In genomic region chr4:104514568-104515000, GRCm38 (mm10) we compare ENCODE assay signal across 8 mouse cellular contexts.
A peak's percentile ranks its signal among the peaks of the same experiment; 100 is the strongest.
DNase-seq lines count a peak whose midpoint lies in the region; ATAC-seq and TF ChIP-seq lines count a peak whose summit lies in the region.

No protein-coding gene starts in this region.

- no peaks in the 10 kb centered on the region for H3K79me2 ChIP-seq in CH12.LX (replicated peaks; ENCODE audit: control insufficient read depth, extremely low read depth, insufficient read depth, poor library complexity, severe bottlenecking)

- H3K36me3 ChIP-seq in CH12.LX (replicated peaks in 1 of 2; ENCODE audit: control insufficient read depth in 1 of 2, insufficient read depth in 1 of 2, low read length in 1 of 2), result no peaks in the 10 kb centered on the region
- no peaks in the 10 kb centered on the region for H3K36me3 ChIP-seq in embryonic facial prominence, embryonic 10.5 days (replicated peaks)
- no peaks in the 10 kb centered on the region for H3K36me3 ChIP-seq in hindbrain, embryonic 10.5 days

- no peak; the same call in 1 of the 2 replicates for TF ChIP-seq RAD21 in CH12.LX (IDR thresholded peaks at IDR 0.05; ENCODE audit: low read depth, low read length)

- no peak overlapping the region for H3K4me2 ChIP-seq in CH12.LX (ENCODE audit: insufficient read depth, low read depth, poor library complexity, severe bottlenecking)

- no peaks in the 10 kb centered on the region for H3K4me1 ChIP-seq in CH12.LX (ENCODE audit: control insufficient read depth in 1 of 2, insufficient read depth in 2 of 2)
- H3K4me1 ChIP-seq in embryonic facial prominence, embryonic 10.5 days, result 0 out of 2 replicates have a peak, but pooled peaks cover 4% of the 10 kb centered on the region
- peaks cover 9% of the 10 kb centered on the region for H3K4me1 ChIP-seq in hindbrain, embryonic 10.5 days (replicated peaks)

- H3K4me3 ChIP-seq in CH12.LX (replicated peaks in 1 of 3; ENCODE audit: low read depth in 2 of 3, low read length in 2 of 3, poor library complexity in 1 of 3), result peak overlapping the region in 1 of 3 experiments; percentile 35
- peak overlapping the region; percentile 51 for H3K4me3 ChIP-seq in embryonic facial prominence, embryonic 10.5 days
- H3K4me3 ChIP-seq in hindbrain, embryonic 10.5 days, result peak overlapping the region; percentile 46

- 3% methylated on average over 10 of the region's 10 CpGs for WGBS in embryonic facial prominence, embryonic 10.5 days
- WGBS in hindbrain, embryonic 10.5 days, result 4% methylated on average over 10 of the region's 10 CpGs

- H3K27ac ChIP-seq in CH12.LX (ENCODE audit: insufficient read depth, low read depth), result no peak overlapping the region
- 0 out of 2 replicates have a peak overlapping the region, but pooled peaks have one; percentile 14 for H3K27ac ChIP-seq in embryonic facial prominence, embryonic 10.5 days (replicated peaks)
- peak overlapping the region; percentile 50; the same call in 1 of the 2 replicates for H3K27ac ChIP-seq in hindbrain, embryonic 10.5 days

- H3K9me3 ChIP-seq in CH12.LX (replicated peaks; ENCODE audit: low read length), result peaks cover 18% of the 10 kb centered on the region
- H3K9me3 ChIP-seq in embryonic facial prominence, embryonic 10.5 days, result no peaks in the 10 kb centered on the region
- no peaks in the 10 kb centered on the region for H3K9me3 ChIP-seq in hindbrain, embryonic 10.5 days

- in situ Hi-C loops in CH12.LX (cut with MboI; ENCODE audit: low pct_ligation_motif_present, low pct_unique_long_range_greater_than_20kb, low sequenced_read_pairs), result no loop called here
- in situ Hi-C loops in Patski (cut with MboI; ENCODE audit: low pct_unique_long_range_greater_than_20kb), result loop anchor here (10.0 kb wide), 1 partner anchor 380 kb away; no protein-coding TSS in a partner anchor

- no peak for TF ChIP-seq EP300 in CH12.LX (IDR thresholded peaks at IDR 0.05; ENCODE audit: low read length)

- dilution Hi-C loops in CH12.LX (cut with MboI; ENCODE audit: extremely low pct_ligation_motif_present, extremely low pct_unique_long_range_greater_than_20kb, low sequenced_read_pairs), result no loop called here

- H3K9ac ChIP-seq in CH12.LX (ENCODE audit: insufficient read depth, low read depth), result no peak overlapping the region

- POLR2A ChIA-PET in Patski (lab: Charles Lee), result no interaction called here

- ATAC-seq in Patski, result no peak

- H3K27me3 ChIP-seq in CH12.LX (replicated peaks) (no peaks in the 10 kb centered on the region), Patski (peaks cover 2% of the 10 kb centered on the region)
- H3K27me3 ChIP-seq in embryonic facial prominence, embryonic 10.5 days (replicated peaks; ENCODE audit: low read depth, poor library complexity, severe bottlenecking), result peaks cover 29% of the 10 kb centered on the region
- peaks cover 3% of the 10 kb centered on the region; the same call in 1 of the 2 replicates for H3K27me3 ChIP-seq in hindbrain, embryonic 10.5 days (ENCODE audit: insufficient read depth, poor library complexity, severe bottlenecking)

- peak; percentile 70 for DNase-seq in CH12.LX (ENCODE audit: extremely low read depth)
- no peak for DNase-seq in Patski (ENCODE audit: low read depth, low spot score)
- peak; percentile 68 for DNase-seq in embryonic facial prominence, embryonic 10.5 days (ENCODE audit: low spot score)
- DNase-seq in hindbrain, embryonic 10.5 days (ENCODE audit: low spot score), result peak; percentile 63
- DNase-seq in left cerebral cortex, adult 18-20 months (ENCODE audit: low spot score in 2 of 2), result peak; percentile 33 to 49
- DNase-seq in lung, postnatal 36 days, result peak; percentile 67
- peak; percentile 60 for DNase-seq in telencephalon, adult 2 months (ENCODE audit: low read depth, low spot score)
- no peak for DNase-seq in spleen, postnatal 14 days (ENCODE audit: low spot score in 2 of 2)

- CTCF ChIA-PET in Patski (lab: Charles Lee), result interaction anchor here (1.1 to 2.8 kb wide), 6 partner anchors 11 to 376 kb away, joined by 3 to 10 read pairs (median 8); no protein-coding TSS in a partner anchor

- no peak for TF ChIP-seq POLR2A in CH12.LX (IDR thresholded peaks at IDR 0.05; ENCODE audit: low read depth, low read length)

- TF ChIP-seq CTCF in CH12.LX (conservative IDR thresholded peaks at IDR 0.05 in 1 of 2, IDR thresholded peaks at IDR 0.05 in 1 of 2; ENCODE audit: low read depth in 2 of 2, low read length in 2 of 2) (peak; percentile 40 to 48), Patski (IDR thresholded peaks at IDR 0.05) (peak; percentile 71)

TF ChIP-seq in CH12.LX, 34 proteins besides CTCF, POLR2A, EP300 and RAD21:
- TF ChIP-seq NELFE (IDR thresholded peaks at IDR 0.05; ENCODE audit: low read depth, low read length) (no peak), GABPA (IDR thresholded peaks at IDR 0.05; ENCODE audit: insufficient replicate concordance, low read depth, low read length) (no peak), MYC (IDR thresholded peaks at IDR 0.05; ENCODE audit: low read depth, low read length) (no peak), POLR2AphosphoS2 (IDR thresholded peaks at IDR 0.05; ENCODE audit: low read depth, low read length) (no peak)
TF ChIP-seq in CH12.LX: peak in this region for 0.

Comparison
In these comparisons a context has a peak if more than half of its experiments do, and no peak if none do; other contexts are left out.
1. DNase-seq: peak in CH12.LX (single experiment), embryonic facial prominence, embryonic 10.5 days (single experiment), hindbrain, embryonic 10.5 days (single experiment), left cerebral cortex, adult 18-20 months (2 of 2), lung, postnatal 36 days (single experiment) and telencephalon, adult 2 months (single experiment); none in Patski (single experiment) and spleen, postnatal 14 days (0 of 2).